Mouse (Mus musculus) forebrain, embryonic 15.5 days (tissue): ENCODE results near the gene Hddc2. TPM values are rescaled to one million over a fixed set of nuclear protein-coding genes. Genes with fewer than 3 reads are reported as not detected.

Experiments used
- ATAC-seq: fragments of 200-750 bp; cut with Nextera tagmentation; replicated peaks from 2 replicates; pipeline ENCODE4 v1.8.0; 2017; ENCODE audit warnings: mild to moderate bottlenecking, moderate TSS enrichment, moderate library complexity
- H3K27ac ChIP-seq: fragments of 300-500 bp; sonication (generic); replicated peaks from 2 replicates; pipeline ENCODE4 v1.5.1; 2015; ENCODE audit warnings: mild to moderate bottlenecking, inconsistent platforms
- H3K27me3 ChIP-seq: fragments of 300-500 bp; sonication (generic); 2 replicates; pipeline ENCODE4 v1.6.1; 2015; ENCODE audit warnings: inconsistent platforms
- H3K36me3 ChIP-seq: fragments of 300-500 bp; sonication (generic); 2 replicates; pipeline ENCODE4 v1.6.1; 2015; ENCODE audit warnings: mild to moderate bottlenecking, inconsistent platforms
- H3K4me1 ChIP-seq: fragments of 300-500 bp; sonication (generic); 2 replicates; pipeline ENCODE4 v1.6.1; 2015; ENCODE audit warnings: inconsistent platforms
- H3K4me2 ChIP-seq: fragments of 300-500 bp; sonication (generic); replicated peaks from 2 replicates; pipeline ENCODE4 v1.6.1; 2015; ENCODE audit warnings: mild to moderate bottlenecking, inconsistent platforms
- H3K4me3 ChIP-seq: fragments of 300-500 bp; sonication (generic); 2 replicates; pipeline ENCODE4 v1.5.1; 2015; ENCODE audit warnings: mild to moderate bottlenecking, inconsistent platforms
- H3K9ac ChIP-seq: fragments of 300-500 bp; sonication (generic); replicated peaks from 2 replicates; pipeline ENCODE4 v1.6.1; 2015; ENCODE audit warnings: mild to moderate bottlenecking, inconsistent platforms
- H3K9me3 ChIP-seq: fragments of 300-500 bp; sonication (generic); 2 replicates; pipeline ENCODE4 v1.6.1; 2016; ENCODE audit warnings: inconsistent platforms
- WGBS: fragments of 180-500 bp; shearing (Covaris S2); methylation state at CpG from one replicate; pipeline ENCODE4 v1.1.7; 2015; ENCODE audit warnings: mixed read lengths; 5-methylcytosine and 5-hydroxymethylcytosine counted together
- polyA plus RNA-seq: library from polyadenylated mRNA; unstranded; fragments of >200 nt; fragmentation: Nextera tagmentation; extraction: Ambion mirVana; gene quantifications from 2 replicates; pipeline ENCODE4 v1.2.1, GENCODE M21; 2015

Hddc2 gene
- polyA plus RNA-seq, 1 experiment from 2014 or later: 52.2 TPM

GRCm38 (mm10) chr10:31307024-31307598, 6.1 kb upstream of the Hddc2 start:
- WGBS: 14% methylated on average over 1 of the region's 1 CpGs
- Histone ChIP-seq H3K9ac (no peak overlapping the region), H3K27ac (no peak overlapping the region), H3K36me3 (no peaks in the 10 kb centered on the region), H3K9me3 (no peaks in the 10 kb centered on the region), H3K4me3 (no peak overlapping the region), H3K4me2 (no peak overlapping the region), H3K4me1 (no peaks in the 10 kb centered on the region), H3K27me3 (no peaks in the 10 kb centered on the region)
- no peak for ATAC-seq

- H3K27ac ChIP-seq: no peak overlapping the region
- H3K36me3 ChIP-seq: peaks cover 3% of the 10 kb centered on the region; the same call in 1 of the 2 replicates
- H3K4me2 ChIP-seq: no peak overlapping the region
- WGBS: 87% methylated on average over 5 of the region's 5 CpGs
- no peak overlapping the region for H3K9ac ChIP-seq
- H3K4me1 ChIP-seq: peaks cover 14% of the 10 kb centered on the region
- ATAC-seq: no peak
- H3K27me3 ChIP-seq: no peaks in the 10 kb centered on the region
- no peaks in the 10 kb centered on the region for H3K9me3 ChIP-seq
- no peak overlapping the region for H3K4me3 ChIP-seq
Measured at GRCm38 (mm10) chr10:31318491-31318890, 5.3 kb downstream of the Hddc2 start.

- ATAC-seq: no peak
- Histone ChIP-seq H3K9ac (no peak overlapping the region), H3K36me3 (peaks cover 3% of the 10 kb centered on the region; the same call in 1 of the 2 replicates), H3K27ac (no peak overlapping the region), H3K4me2 (no peak overlapping the region), H3K4me1 (peaks cover 8% of the 10 kb centered on the region; the same call in 1 of the 2 replicates), H3K27me3 (no peaks in the 10 kb centered on the region), H3K4me3 (no peak overlapping the region), H3K9me3 (no peaks in the 10 kb centered on the region)
- 85% methylated on average over 1 of the region's 1 CpGs for WGBS
Measured at GRCm38 (mm10) chr10:31329436-31329835, 16.3 kb downstream of the Hddc2 start.

- Histone ChIP-seq H3K27me3 (no peaks in the 10 kb centered on the region), H3K4me2 (no peak overlapping the region), H3K4me1 (peaks cover 8% of the 10 kb centered on the region; the same call in 1 of the 2 replicates), H3K27ac (no peak overlapping the region), H3K4me3 (no peak overlapping the region), H3K9me3 (no peaks in the 10 kb centered on the region), H3K9ac (no peak overlapping the region), H3K36me3 (peaks cover 3% of the 10 kb centered on the region; the same call in 1 of the 2 replicates)
- no peak for ATAC-seq
- 93% methylated on average over 3 of the region's 3 CpGs for WGBS
Measured at GRCm38 (mm10) chr10:31330286-31330962, 17.2 kb downstream of the Hddc2 start.

- 63% methylated on average over 4 of the region's 4 CpGs for WGBS
- no peaks in the 10 kb centered on the region for H3K27me3 ChIP-seq
Measured at GRCm38 (mm10) chr10:31331225-31331775, 18.1 kb downstream of the Hddc2 start.

GRCm38 (mm10) chr10:31336432-31336831, 23.2 kb downstream of the Hddc2 start:
- 88% methylated on average over 5 of the region's 5 CpGs for WGBS
- no peaks in the 10 kb centered on the region for H3K36me3 ChIP-seq
- H3K27ac ChIP-seq: no peak overlapping the region
- no peaks in the 10 kb centered on the region for H3K9me3 ChIP-seq
- no peaks in the 10 kb centered on the region for H3K27me3 ChIP-seq
- 0 out of 2 replicates have a peak, but pooled peaks cover under 1% of the 10 kb centered on the region for H3K4me1 ChIP-seq
- H3K4me2 ChIP-seq: no peak overlapping the region
- no peak overlapping the region for H3K4me3 ChIP-seq
- no peak for ATAC-seq
- H3K9ac ChIP-seq: no peak overlapping the region

More at GRCm38 (mm10) chr10:31331225-31331775, 18.1 kb downstream of the Hddc2 start:
- ATAC-seq: peak; percentile 82
- Histone ChIP-seq H3K9me3 (no peaks in the 10 kb centered on the region), H3K27ac (no peak overlapping the region), H3K4me2 (no peak overlapping the region), H3K4me1 (peaks cover 8% of the 10 kb centered on the region; the same call in 1 of the 2 replicates), H3K9ac (no peak overlapping the region), H3K36me3 (peaks cover 3% of the 10 kb centered on the region; the same call in 1 of the 2 replicates), H3K4me3 (no peak overlapping the region)

GRCm38 (mm10) chr10:31346401-31346800, 33.2 kb downstream of the Hddc2 start:
- WGBS: 83% methylated on average over 8 of the region's 8 CpGs
- Histone ChIP-seq H3K27ac (no peak overlapping the region), H3K9ac (no peak overlapping the region), H3K4me3 (no peak overlapping the region), H3K9me3 (no peaks in the 10 kb centered on the region), H3K27me3 (no peaks in the 10 kb centered on the region), H3K36me3 (no peaks in the 10 kb centered on the region), H3K4me1 (no peaks in the 10 kb centered on the region), H3K4me2 (no peak overlapping the region)
- ATAC-seq: no peak

- H3K9ac ChIP-seq: no peak overlapping the region
- H3K27ac ChIP-seq: no peak overlapping the region
- no peak overlapping the region for H3K4me3 ChIP-seq
- 86% methylated on average over 2 of the region's 2 CpGs for WGBS
- H3K27me3 ChIP-seq: no peaks in the 10 kb centered on the region
- no peak for ATAC-seq
- H3K36me3 ChIP-seq: no peaks in the 10 kb centered on the region
- H3K9me3 ChIP-seq: no peaks in the 10 kb centered on the region
- no peaks in the 10 kb centered on the region for H3K4me1 ChIP-seq
- no peak overlapping the region for H3K4me2 ChIP-seq
Measured at GRCm38 (mm10) chr10:31351056-31351455, 37.9 kb downstream of the Hddc2 start.

GRCm38 (mm10) chr10:31352845-31353427, 39.8 kb downstream of the Hddc2 start:
- no peak overlapping the region for H3K27ac ChIP-seq
- no peak overlapping the region for H3K9ac ChIP-seq
- ATAC-seq: no peak
- no peaks in the 10 kb centered on the region for H3K36me3 ChIP-seq
- no peak overlapping the region for H3K4me3 ChIP-seq
- 54% methylated on average over 1 of the region's 1 CpGs for WGBS
- H3K9me3 ChIP-seq: no peaks in the 10 kb centered on the region
- no peaks in the 10 kb centered on the region for H3K27me3 ChIP-seq
- H3K4me2 ChIP-seq: no peak overlapping the region
- H3K4me1 ChIP-seq: no peaks in the 10 kb centered on the region

GRCm38 (mm10) chr10:31354141-31354540, 41.0 kb downstream of the Hddc2 start:
- Histone ChIP-seq H3K4me2 (no peak overlapping the region), H3K36me3 (no peaks in the 10 kb centered on the region), H3K4me1 (no peaks in the 10 kb centered on the region), H3K9ac (no peak overlapping the region), H3K9me3 (no peaks in the 10 kb centered on the region), H3K4me3 (no peak overlapping the region), H3K27ac (no peak overlapping the region), H3K27me3 (no peaks in the 10 kb centered on the region)
- 86% methylated on average over 2 of the region's 2 CpGs for WGBS
- ATAC-seq: no peak

- ATAC-seq: no peak
- Histone ChIP-seq H3K9me3 (no peaks in the 10 kb centered on the region), H3K4me3 (no peak overlapping the region), H3K9ac (no peak overlapping the region), H3K27me3 (no peaks in the 10 kb centered on the region), H3K36me3 (no peaks in the 10 kb centered on the region), H3K4me1 (no peaks in the 10 kb centered on the region), H3K4me2 (no peak overlapping the region), H3K27ac (no peak overlapping the region)
- 44% methylated on average over 7 of the region's 7 CpGs for WGBS
Measured at GRCm38 (mm10) chr10:31354886-31355461, 41.8 kb downstream of the Hddc2 start.

- ATAC-seq: no peak
- no peaks in the 10 kb centered on the region for H3K4me1 ChIP-seq
- H3K4me3 ChIP-seq: no peak overlapping the region
- no peaks in the 10 kb centered on the region for H3K9me3 ChIP-seq
- H3K4me2 ChIP-seq: no peak overlapping the region
- no peak overlapping the region for H3K9ac ChIP-seq
- H3K27me3 ChIP-seq: no peaks in the 10 kb centered on the region
- 88% methylated on average over 4 of the region's 4 CpGs for WGBS
- no peak overlapping the region for H3K27ac ChIP-seq
- no peaks in the 10 kb centered on the region for H3K36me3 ChIP-seq
Measured at GRCm38 (mm10) chr10:31359749-31360148, 46.6 kb downstream of the Hddc2 start.
